Mouse (Mus musculus) liver, embryonic 13.5 days (tissue): ENCODE results near the gene Cux1. TPM values are rescaled to one million over a fixed set of nuclear protein-coding genes. Genes with fewer than 3 reads are reported as not detected.

Experiments used
- ATAC-seq: fragments of 200-750 bp; cut with Nextera tagmentation; 2 replicates; pipeline ENCODE4 v1.8.0; 2017; ENCODE audit warnings: low read depth, mild to moderate bottlenecking, moderate number of reproducible peaks, moderate library complexity
- DNase-seq: peaks from one replicate; pipeline ENCODE4 v3.0.0; 2022
- H3K27ac ChIP-seq: fragments of 300-500 bp; sonication (generic); 2 replicates; pipeline ENCODE4 v1.5.1; 2015; ENCODE audit warnings: moderate library complexity, mild to moderate bottlenecking, inconsistent platforms
- H3K27me3 ChIP-seq: fragments of 300-500 bp; sonication (generic); 2 replicates; pipeline ENCODE4 v1.6.1; 2015; ENCODE audit warnings: mild to moderate bottlenecking, inconsistent platforms
- H3K36me3 ChIP-seq: fragments of 300-500 bp; sonication (generic); 2 replicates; pipeline ENCODE4 v1.6.1; 2015; ENCODE audit warnings: mild to moderate bottlenecking, inconsistent platforms
- H3K4me1 ChIP-seq: fragments of 300-500 bp; sonication (generic); replicated peaks from 2 replicates; pipeline ENCODE4 v1.6.1; 2015; ENCODE audit warnings: inconsistent platforms
- H3K4me2 ChIP-seq: fragments of 300-500 bp; sonication (generic); 2 replicates; pipeline ENCODE4 v1.6.1; 2015; ENCODE audit warnings: inconsistent platforms, mild to moderate bottlenecking, moderate library complexity
- H3K4me3 ChIP-seq: fragments of 300-500 bp; sonication (generic); replicated peaks from 2 replicates; pipeline ENCODE4 v1.5.1; 2015; ENCODE audit warnings: mild to moderate bottlenecking, inconsistent platforms
- H3K9ac ChIP-seq: fragments of 300-500 bp; sonication (generic); 2 replicates; pipeline ENCODE4 v1.6.1; 2015; ENCODE audit warnings: mild to moderate bottlenecking, inconsistent platforms
- H3K9me3 ChIP-seq: fragments of 300-500 bp; sonication (generic); replicated peaks from 2 replicates; pipeline ENCODE4 v1.6.1; 2016; ENCODE audit warnings: inconsistent platforms
- WGBS: fragments of 180-500 bp; shearing (Covaris S2); methylation state at CpG from one replicate; pipeline ENCODE4 v1.1.7; 2015; ENCODE audit not compliant: insufficient replicate concordance; 5-methylcytosine and 5-hydroxymethylcytosine counted together
- polyA plus RNA-seq: library from polyadenylated mRNA; unstranded; fragments of >200 nt; fragmentation: Nextera tagmentation; extraction: Ambion mirVana; gene quantifications from 2 replicates; pipeline ENCODE4 v1.2.1, GENCODE M21; 2015

Cux1 gene
- polyA plus RNA-seq, 1 experiment from 2014 or later, result 16.6 TPM

- WGBS, result 32% methylated on average over 5 of the region's 5 CpGs
- peaks cover 45% of the 10 kb centered on the region for H3K4me1 ChIP-seq
- no peaks in the 10 kb centered on the region for H3K36me3 ChIP-seq
- DNase-seq (no peak), ATAC-seq (no peak)
- no peak overlapping the region for H3K9ac ChIP-seq
- no peak overlapping the region for H3K4me2 ChIP-seq
- no peaks in the 10 kb centered on the region for H3K9me3 ChIP-seq
- no peak overlapping the region for H3K4me3 ChIP-seq
- no peak overlapping the region for H3K27ac ChIP-seq
- H3K27me3 ChIP-seq, result no peaks in the 10 kb centered on the region
These were observed 11.6 kb downstream of the Cux1 start for GRCm38 (mm10) chr5:136555703-136556102.

- Histone ChIP-seq H3K9me3 (no peaks in the 10 kb centered on the region), H3K4me1 (peaks cover 42% of the 10 kb centered on the region), H3K4me3 (no peak overlapping the region), H3K4me2 (no peak overlapping the region), H3K27me3 (no peaks in the 10 kb centered on the region), H3K27ac (no peak overlapping the region), H3K36me3 (no peaks in the 10 kb centered on the region), H3K9ac (no peak overlapping the region)
- DNase-seq, result no peak
- ATAC-seq, result no peak
These were observed 14.5 kb downstream of the Cux1 start for GRCm38 (mm10) chr5:136552832-136553231.

- Histone ChIP-seq H3K4me2 (no peak overlapping the region), H3K4me3 (no peak overlapping the region), H3K4me1 (peaks cover 36% of the 10 kb centered on the region), H3K27ac (no peak overlapping the region), H3K27me3 (no peaks in the 10 kb centered on the region), H3K9ac (no peak overlapping the region), H3K36me3 (no peaks in the 10 kb centered on the region), H3K9me3 (no peaks in the 10 kb centered on the region)
- WGBS, result 66% methylated on average over 3 of the region's 3 CpGs
- no peak for DNase-seq
- ATAC-seq, result no peak
These were observed 15.2 kb downstream of the Cux1 start for GRCm38 (mm10) chr5:136552093-136552492.

- Histone ChIP-seq H3K9ac (no peak overlapping the region), H3K4me1 (peaks cover 36% of the 10 kb centered on the region), H3K27ac (no peak overlapping the region), H3K36me3 (no peaks in the 10 kb centered on the region), H3K9me3 (no peaks in the 10 kb centered on the region), H3K4me3 (no peak overlapping the region), H3K27me3 (no peaks in the 10 kb centered on the region), H3K4me2 (no peak overlapping the region)
- no peak for ATAC-seq
- 79% methylated on average over 6 of the region's 6 CpGs for WGBS
- no peak for DNase-seq
These were observed 15.7 kb downstream of the Cux1 start for GRCm38 (mm10) chr5:136551571-136551970.

GRCm38 (mm10) chr5:136550726-136551125 lies 16.6 kb downstream of the Cux1 start:
- Histone ChIP-seq H3K4me2 (no peak overlapping the region), H3K27ac (no peak overlapping the region), H3K36me3 (no peaks in the 10 kb centered on the region), H3K9ac (no peak overlapping the region), H3K4me1 (peaks cover 36% of the 10 kb centered on the region), H3K27me3 (no peaks in the 10 kb centered on the region), H3K9me3 (no peaks in the 10 kb centered on the region), H3K4me3 (no peak overlapping the region)
- ATAC-seq (no peak), DNase-seq (no peak)
- WGBS, result 53% methylated on average over 2 of the region's 2 CpGs

GRCm38 (mm10) chr5:136548776-136549175 lies 18.5 kb downstream of the Cux1 start:
- no peak overlapping the region for H3K9ac ChIP-seq
- H3K27me3 ChIP-seq, result no peaks in the 10 kb centered on the region
- DNase-seq (no peak), ATAC-seq (no peak)
- peaks cover 33% of the 10 kb centered on the region for H3K4me1 ChIP-seq
- no peaks in the 10 kb centered on the region for H3K36me3 ChIP-seq
- no peak overlapping the region for H3K27ac ChIP-seq
- no peak overlapping the region for H3K4me2 ChIP-seq
- no peaks in the 10 kb centered on the region for H3K9me3 ChIP-seq
- WGBS, result 75% methylated on average over 2 of the region's 2 CpGs
- no peak overlapping the region for H3K4me3 ChIP-seq

- Histone ChIP-seq H3K4me2 (peak overlapping the region; percentile 51), H3K9me3 (no peaks in the 10 kb centered on the region), H3K4me3 (0 out of 2 replicates have a peak overlapping the region, but pooled peaks have one; percentile 22), H3K4me1 (peaks cover 49% of the 10 kb centered on the region), H3K27ac (no peak overlapping the region), H3K27me3 (no peaks in the 10 kb centered on the region), H3K36me3 (no peaks in the 10 kb centered on the region), H3K9ac (no peak overlapping the region)
- 17% methylated on average over 4 of the region's 4 CpGs for WGBS
- DNase-seq (no peak), ATAC-seq (peak; percentile 80)
These were observed 22.2 kb downstream of the Cux1 start for GRCm38 (mm10) chr5:136545061-136545460.

GRCm38 (mm10) chr5:136543171-136543570 lies 24.1 kb downstream of the Cux1 start:
- Histone ChIP-seq H3K9ac (no peak overlapping the region), H3K9me3 (no peaks in the 10 kb centered on the region), H3K36me3 (no peaks in the 10 kb centered on the region), H3K4me2 (no peak overlapping the region), H3K27ac (no peak overlapping the region), H3K4me3 (no peak overlapping the region), H3K27me3 (no peaks in the 10 kb centered on the region), H3K4me1 (peaks cover 66% of the 10 kb centered on the region)
- DNase-seq, result no peak
- ATAC-seq, result no peak

GRCm38 (mm10) chr5:136540952-136541351 lies 26.3 kb downstream of the Cux1 start:
- no peak for ATAC-seq
- Histone ChIP-seq H3K4me1 (peaks cover 66% of the 10 kb centered on the region), H3K9me3 (no peaks in the 10 kb centered on the region), H3K4me3 (no peak overlapping the region), H3K36me3 (no peaks in the 10 kb centered on the region), H3K27me3 (no peaks in the 10 kb centered on the region), H3K27ac (peak overlapping the region; percentile 41; the same call in 1 of the 2 replicates), H3K4me2 (peak overlapping the region; percentile 10; the same call in 1 of the 2 replicates), H3K9ac (no peak overlapping the region; the same call in 1 of the 2 replicates)
- DNase-seq, result no peak

GRCm38 (mm10) chr5:136540055-136540838 lies 27.0 kb downstream of the Cux1 start:
- no peaks in the 10 kb centered on the region for H3K9me3 ChIP-seq
- peak overlapping the region; percentile 10; the same call in 1 of the 2 replicates for H3K4me2 ChIP-seq
- H3K9ac ChIP-seq, result no peak overlapping the region; the same call in 1 of the 2 replicates
- no peaks in the 10 kb centered on the region for H3K36me3 ChIP-seq
- peak overlapping the region; percentile 44 for H3K27ac ChIP-seq
- ATAC-seq (peak; percentile 74), DNase-seq (no peak)
- H3K27me3 ChIP-seq, result no peaks in the 10 kb centered on the region
- 26% methylated on average over 5 of the region's 5 CpGs for WGBS
- H3K4me1 ChIP-seq, result peaks cover 67% of the 10 kb centered on the region
- H3K4me3 ChIP-seq, result no peak overlapping the region

- H3K27ac ChIP-seq, result no peak overlapping the region
- H3K36me3 ChIP-seq, result no peaks in the 10 kb centered on the region
- H3K9ac ChIP-seq, result no peak overlapping the region
- DNase-seq, result no peak
- WGBS, result 75% methylated on average over 4 of the region's 4 CpGs
- peaks cover 81% of the 10 kb centered on the region for H3K4me1 ChIP-seq
- H3K4me3 ChIP-seq, result no peak overlapping the region
- no peaks in the 10 kb centered on the region for H3K9me3 ChIP-seq
- no peak for ATAC-seq
- no peak overlapping the region for H3K4me2 ChIP-seq
- no peaks in the 10 kb centered on the region for H3K27me3 ChIP-seq
These were observed 30.5 kb downstream of the Cux1 start for GRCm38 (mm10) chr5:136536753-136537152.
